Mouse (Mus musculus): ENCODE measurements around the gene M1ap.

- TF ChIP-seq CTCF (IDR thresholded peaks at IDR 0.05; ENCODE audit: low read depth) = 0 out of 2 replicates have a peak, but pooled peaks have one; percentile 25
- no peak for TF ChIP-seq EP300 (optimal IDR thresholded peaks at IDR 0.05)
Observed at GRCm38 (mm10) chr6:83068706-83069487, 122.2 kb downstream of the M1ap start.
